Mouse (Mus musculus) small intestine, adult 2 months (tissue): ENCODE measurements around the gene Vcan.

ENCODE experiments used
- CTCF ChIP-seq: fragments of 200-500 bp; IDR thresholded peaks from 2 replicates; pipeline ENCODE4 v1.5.1; 2012; ENCODE audit warnings: low read depth, mild to moderate bottlenecking, control low read depth, inconsistent platforms, low read length, moderate library complexity, mixed read lengths; ENCODE audit not compliant: insufficient replicate concordance, insufficient read length; ENCODE audit errors: extremely low read depth
- POLR2A ChIP-seq: fragments of 200-500 bp; IDR thresholded peaks from 2 replicates; pipeline ENCODE4 v1.6.1; 2012; ENCODE audit warnings: low read depth, mild to moderate bottlenecking, control low read depth, inconsistent platforms, low read length, moderate library complexity

- TF ChIP-seq POLR2A (no peak), CTCF (no peak)
These were observed 49.7 kb downstream of the Vcan start for GRCm38 (mm10) chr13:89692597-89692996.
